In the genomic region with DNA sequence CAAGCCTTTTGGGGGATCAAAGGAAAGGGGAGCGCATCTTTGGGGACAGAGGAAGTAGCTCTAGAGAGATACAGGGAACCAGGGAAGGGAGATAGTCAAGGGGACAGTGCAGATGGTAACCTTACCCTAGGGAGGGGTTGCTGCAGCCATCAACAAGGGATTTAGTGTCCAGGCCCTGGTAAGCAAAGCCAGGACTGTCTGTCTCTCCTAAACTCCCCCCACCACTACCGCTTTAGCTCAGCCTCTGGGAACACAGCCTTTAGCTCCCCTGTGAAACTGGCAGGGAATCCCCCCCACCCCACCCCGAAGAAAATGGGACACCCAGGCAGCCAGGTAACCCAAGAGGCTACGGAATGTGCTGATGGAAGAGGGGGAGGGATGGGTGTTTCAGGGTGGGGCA, we compare ENCODE assay signal across 29 mouse cellular contexts. TPM values are rescaled to one million over a fixed set of nuclear protein-coding genes. Genes with fewer than 3 reads are reported as not detected.
DNase-seq lines count a peak whose midpoint lies in the region; ATAC-seq lines count a peak whose summit lies in the region.
"Had no signal": no experiment of that assay in that cellular context is flagged by ENCODE, and none has a peak within 500 bp of the region (broad histone marks: within the 10 kb centered on the region; RNA-seq: fewer than 3 reads in every experiment).

No protein-coding gene starts in this region.

- no peak overlapping the region for H3K4me2 ChIP-seq in embryonic facial prominence, embryonic 13.5 days
- no peak overlapping the region for H3K4me2 ChIP-seq in limb, embryonic 15.5 days
- H3K4me2 ChIP-seq in midbrain, embryonic 11.5 days: no peak overlapping the region
- H3K4me2 ChIP-seq: embryonic facial prominence, embryonic 15.5 days; forebrain, embryonic 15.5 days; heart, embryonic 11.5 days; hindbrain, embryonic 13.5 days; kidney, embryonic 15.5 days; liver, embryonic 13.5 days; neural tube, embryonic 12.5 days had no signal

- H3K27me3 ChIP-seq in heart, embryonic 10.5 days (ENCODE audit: insufficient read depth, poor library complexity, severe bottlenecking): peaks cover 11% of the 10 kb centered on the region; the same call in 1 of the 2 replicates
- no peaks in the 10 kb centered on the region for H3K27me3 ChIP-seq in embryonic facial prominence, embryonic 13.5 days
- H3K27me3 ChIP-seq in limb, embryonic 15.5 days: no peaks in the 10 kb centered on the region
- H3K27me3 ChIP-seq in midbrain, embryonic 11.5 days (ENCODE audit: control insufficient read depth, insufficient read depth, low read length): no peaks in the 10 kb centered on the region
- H3K27me3 ChIP-seq: embryonic facial prominence, embryonic 15.5 days; forebrain, embryonic 15.5 days; kidney, embryonic 15.5 days; liver, embryonic 13.5 days; neural tube, embryonic 12.5 days had no signal

- peaks cover 19% of the 10 kb centered on the region for H3K36me3 ChIP-seq in heart, embryonic 10.5 days
- H3K36me3 ChIP-seq in embryonic facial prominence, embryonic 13.5 days: peaks cover 24% of the 10 kb centered on the region
- H3K36me3 ChIP-seq in limb, embryonic 15.5 days: peaks cover 25% of the 10 kb centered on the region
- peaks cover 6% of the 10 kb centered on the region; the same call in 1 of the 2 replicates for H3K36me3 ChIP-seq in midbrain, embryonic 11.5 days (ENCODE audit: control insufficient read depth, insufficient read depth, low read length)

- DNase-seq in heart, embryonic 10.5 days (ENCODE audit: low spot score): no peak
- DNase-seq in heart, adult 11 months: no peak
- DNase-seq in gastrocnemius, postnatal 14 days: peak; percentile 32
- DNase-seq in midbrain, embryonic 11.5 days (ENCODE audit: low spot score, missing footprints): no peak
- no peak for DNase-seq in lung, postnatal 10 days
- DNase-seq: adrenal gland, postnatal 25 days; cerebellum, adult 11-12 months; cerebellum, adult 9-11 months; embryo, embryonic 11 days; heart, postnatal 36 days; kidney, postnatal 25 days; liver, embryonic 13.5 days; right cerebral cortex, adult 18-20 months; thymus, adult 18-20 months had no signal

- no peak overlapping the region for H3K4me3 ChIP-seq in heart, embryonic 10.5 days
- no peak overlapping the region for H3K4me3 ChIP-seq in embryonic facial prominence, embryonic 13.5 days
- H3K4me3 ChIP-seq in limb, embryonic 15.5 days: no peak overlapping the region
- H3K4me3 ChIP-seq in midbrain, embryonic 11.5 days (ENCODE audit: low read depth, low read length): no peak overlapping the region
- H3K4me3 ChIP-seq: forebrain, embryonic 15.5 days; hindbrain, embryonic 13.5 days; kidney, embryonic 15.5 days; liver, embryonic 13.5 days; midbrain, embryonic 10.5 days; neural tube, embryonic 12.5 days had no signal

- peak overlapping the region; percentile 82 for H3K27ac ChIP-seq in heart, embryonic 10.5 days
- no peak overlapping the region for H3K27ac ChIP-seq in embryonic facial prominence, embryonic 13.5 days
- peak overlapping the region; percentile 18 for H3K27ac ChIP-seq in limb, embryonic 15.5 days
- H3K27ac ChIP-seq in midbrain, embryonic 11.5 days (ENCODE audit: low read depth, low read length): no peak overlapping the region
- H3K27ac ChIP-seq: forebrain, embryonic 15.5 days; hindbrain, embryonic 13.5 days; kidney, embryonic 15.5 days; macrophage; midbrain, embryonic 10.5 days; neural tube, embryonic 12.5 days; stomach, postnatal 0 days had no signal

- no peaks in the 10 kb centered on the region for H3K9me3 ChIP-seq in heart, embryonic 10.5 days
- H3K9me3 ChIP-seq in embryonic facial prominence, embryonic 13.5 days: no peaks in the 10 kb centered on the region
- no peaks in the 10 kb centered on the region for H3K9me3 ChIP-seq in limb, embryonic 15.5 days
- no peaks in the 10 kb centered on the region for H3K9me3 ChIP-seq in midbrain, embryonic 11.5 days (ENCODE audit: control insufficient read depth, low read length)
- H3K9me3 ChIP-seq: embryonic facial prominence, embryonic 15.5 days; forebrain, embryonic 15.5 days; hindbrain, embryonic 13.5 days; kidney, embryonic 15.5 days; liver, embryonic 13.5 days; midbrain, embryonic 10.5 days; neural tube, embryonic 12.5 days had no signal

- peaks cover 83% of the 10 kb centered on the region for H3K4me1 ChIP-seq in heart, embryonic 10.5 days
- peaks cover 36% of the 10 kb centered on the region for H3K4me1 ChIP-seq in embryonic facial prominence, embryonic 13.5 days
- peaks cover 32% of the 10 kb centered on the region for H3K4me1 ChIP-seq in limb, embryonic 15.5 days
- H3K4me1 ChIP-seq in midbrain, embryonic 11.5 days (ENCODE audit: control insufficient read depth, insufficient read depth, low read length): no peaks in the 10 kb centered on the region
- H3K4me1 ChIP-seq: forebrain, embryonic 15.5 days; hindbrain, embryonic 13.5 days; neural tube, embryonic 12.5 days had no signal

- ATAC-seq in embryonic facial prominence, embryonic 13.5 days (ENCODE audit: insufficient number of reproducible peaks, insufficient read depth, low FRiP score, low TSS enrichment, low read depth): no peak
- ATAC-seq in limb, embryonic 15.5 days (ENCODE audit: insufficient number of reproducible peaks, low FRiP score, low TSS enrichment, low read depth): no peak
- ATAC-seq in midbrain, embryonic 11.5 days (ENCODE audit: low FRiP score): no peak
- ATAC-seq: CD4-positive, CD25-positive, alpha-beta regulatory T cell, adult 4 months; forebrain, embryonic 15.5 days; intestine, postnatal 0 days; lung, postnatal 0 days; midbrain, embryonic 16.5 days had no signal

- whole genome bisulfite sequencing in heart, embryonic 10.5 days: 35% methylated on average over 4 of the region's 4 CpGs
- WGBS in embryonic facial prominence, embryonic 13.5 days: 48% methylated on average over 4 of the region's 4 CpGs
- 42% methylated on average over 4 of the region's 4 CpGs for WGBS in limb, embryonic 15.5 days
- WGBS in midbrain, embryonic 11.5 days: 48% methylated on average over 4 of the region's 4 CpGs

- intact Hi-C loops in gastrocnemius, postnatal 14 days (cut with DNase I; ENCODE audit: low total_unique reads): no loop called here

- H3K9ac ChIP-seq in embryonic facial prominence, embryonic 13.5 days: peak overlapping the region; percentile 54; the same call in 1 of the 2 replicates
- H3K9ac ChIP-seq in limb, embryonic 15.5 days: no peak overlapping the region
- no peak overlapping the region for H3K9ac ChIP-seq in midbrain, embryonic 11.5 days (ENCODE audit: low read length)
- H3K9ac ChIP-seq: embryonic facial prominence, embryonic 15.5 days; forebrain, embryonic 15.5 days; hindbrain, embryonic 13.5 days; kidney, embryonic 15.5 days; liver, embryonic 13.5 days; neural tube, embryonic 12.5 days had no signal

RNA-seq across cellular contexts. Expression of a gene that starts 0.6 kb away (rescaled TPM):
- polyA plus RNA-seq in heart, embryonic 10.5 days (2016; fragmentation: Nextera tagmentation; extraction: Ambion mirVana): 6.8 and 9.5 TPM in 2 replicates
- polyA plus RNA-seq in embryonic facial prominence, embryonic 13.5 days (2015; fragmentation: Nextera tagmentation; extraction: Ambion mirVana): 7.9 and 11.5 TPM in 2 replicates
- over 10,000 TPM; 16,285 to 17,681 TPM for total RNA-seq in gastrocnemius, postnatal 14 days (2021)
- polyA plus RNA-seq in limb, embryonic 15.5 days (2015; fragmentation: Nextera tagmentation; extraction: Ambion mirVana): 82.8 and 290 TPM in 2 replicates
- 0.29 and 0.38 TPM in 2 replicates for polyA plus RNA-seq in midbrain, embryonic 11.5 days (2014; fragmentation: Nextera tagmentation; extraction: Ambion mirVana)
- total RNA-seq: adrenal gland, postnatal 25 days had no signal
- polyA plus RNA-seq: macrophage had no signal

RNA-seq across cellular contexts. Expression of a gene that starts 11.7 kb away (rescaled TPM):
- 46.3 and 47.1 TPM in 2 replicates for polyA plus RNA-seq in heart, embryonic 10.5 days (2016; fragmentation: Nextera tagmentation; extraction: Ambion mirVana)
- polyA plus RNA-seq in embryonic facial prominence, embryonic 13.5 days (2015; fragmentation: Nextera tagmentation; extraction: Ambion mirVana): 53.4 and 57.8 TPM in 2 replicates
- 10 to 100 TPM; 47.1 to 47.6 TPM for total RNA-seq in gastrocnemius, postnatal 14 days (2021)
- 51.9 and 53.7 TPM in 2 replicates for polyA plus RNA-seq in limb, embryonic 15.5 days (2015; fragmentation: Nextera tagmentation; extraction: Ambion mirVana)
- polyA plus RNA-seq in midbrain, embryonic 11.5 days (2014; fragmentation: Nextera tagmentation; extraction: Ambion mirVana): 38.1 and 44.6 TPM in 2 replicates

RNA-seq across cellular contexts. Expression of a gene that starts 23.6 kb away (rescaled TPM):
- polyA plus RNA-seq in heart, embryonic 10.5 days (2016; fragmentation: Nextera tagmentation; extraction: Ambion mirVana): 199 and 204 TPM in 2 replicates
- polyA plus RNA-seq in embryonic facial prominence, embryonic 13.5 days (2015; fragmentation: Nextera tagmentation; extraction: Ambion mirVana): 129 and 131 TPM in 2 replicates
- total RNA-seq in gastrocnemius, postnatal 14 days (2021): 100 to 1,000 TPM; 117 to 146 TPM
- polyA plus RNA-seq in limb, embryonic 15.5 days (2015; fragmentation: Nextera tagmentation; extraction: Ambion mirVana): 120 and 130 TPM in 2 replicates
- 133 and 146 TPM in 2 replicates for polyA plus RNA-seq in midbrain, embryonic 11.5 days (2014; fragmentation: Nextera tagmentation; extraction: Ambion mirVana)

RNA-seq across cellular contexts. Expression of a gene that starts 35.0 kb away (rescaled TPM):
- 25.5 and 25.8 TPM in 2 replicates for polyA plus RNA-seq in heart, embryonic 10.5 days (2016; fragmentation: Nextera tagmentation; extraction: Ambion mirVana)
- polyA plus RNA-seq in embryonic facial prominence, embryonic 13.5 days (2015; fragmentation: Nextera tagmentation; extraction: Ambion mirVana): 30.8 and 34.0 TPM in 2 replicates
- total RNA-seq in gastrocnemius, postnatal 14 days (2021): 10 to 100 TPM; 12.1 to 12.7 TPM
- polyA plus RNA-seq in limb, embryonic 15.5 days (2015; fragmentation: Nextera tagmentation; extraction: Ambion mirVana): 39.3 and 39.4 TPM in 2 replicates
- polyA plus RNA-seq in midbrain, embryonic 11.5 days (2014; fragmentation: Nextera tagmentation; extraction: Ambion mirVana): 17.9 and 18.0 TPM in 2 replicates

RNA-seq across cellular contexts. Expression of a gene that starts 39.7 kb away (rescaled TPM):
- polyA plus RNA-seq in heart, embryonic 10.5 days (2016; fragmentation: Nextera tagmentation; extraction: Ambion mirVana): 43.6 and 52.3 TPM in 2 replicates
- polyA plus RNA-seq in embryonic facial prominence, embryonic 13.5 days (2015; fragmentation: Nextera tagmentation; extraction: Ambion mirVana): 54.0 and 56.8 TPM in 2 replicates
- total RNA-seq in gastrocnemius, postnatal 14 days (2021): 10 to 100 TPM; 31.1 to 32.4 TPM
- polyA plus RNA-seq in limb, embryonic 15.5 days (2015; fragmentation: Nextera tagmentation; extraction: Ambion mirVana): 41.9 and 47.0 TPM in 2 replicates
- 52.7 and 58.6 TPM in 2 replicates for polyA plus RNA-seq in midbrain, embryonic 11.5 days (2014; fragmentation: Nextera tagmentation; extraction: Ambion mirVana)

Comparison
In these comparisons a context has a peak if more than half of its experiments do, and no peak if none do; other contexts are left out.
1. H3K27ac ChIP-seq: peak in heart, embryonic 10.5 days (single experiment) and limb, embryonic 15.5 days (single experiment); none in embryonic facial prominence, embryonic 13.5 days (single experiment) and midbrain, embryonic 11.5 days (single experiment).